Mouse (Mus musculus): ENCODE measurements around the gene Kank2. TPM values are rescaled to one million over a fixed set of nuclear protein-coding genes. Genes with fewer than 3 reads are reported as not detected.
"Not testable (repeated sequence)": the region's sequence is repeated elsewhere in the genome, so short reads cannot be mapped to it uniquely, and the experiment has no call there.

Gene Kank2
- polyA plus RNA-seq, 1 experiment from 2014 or later = 3.1 TPM

DNA sequence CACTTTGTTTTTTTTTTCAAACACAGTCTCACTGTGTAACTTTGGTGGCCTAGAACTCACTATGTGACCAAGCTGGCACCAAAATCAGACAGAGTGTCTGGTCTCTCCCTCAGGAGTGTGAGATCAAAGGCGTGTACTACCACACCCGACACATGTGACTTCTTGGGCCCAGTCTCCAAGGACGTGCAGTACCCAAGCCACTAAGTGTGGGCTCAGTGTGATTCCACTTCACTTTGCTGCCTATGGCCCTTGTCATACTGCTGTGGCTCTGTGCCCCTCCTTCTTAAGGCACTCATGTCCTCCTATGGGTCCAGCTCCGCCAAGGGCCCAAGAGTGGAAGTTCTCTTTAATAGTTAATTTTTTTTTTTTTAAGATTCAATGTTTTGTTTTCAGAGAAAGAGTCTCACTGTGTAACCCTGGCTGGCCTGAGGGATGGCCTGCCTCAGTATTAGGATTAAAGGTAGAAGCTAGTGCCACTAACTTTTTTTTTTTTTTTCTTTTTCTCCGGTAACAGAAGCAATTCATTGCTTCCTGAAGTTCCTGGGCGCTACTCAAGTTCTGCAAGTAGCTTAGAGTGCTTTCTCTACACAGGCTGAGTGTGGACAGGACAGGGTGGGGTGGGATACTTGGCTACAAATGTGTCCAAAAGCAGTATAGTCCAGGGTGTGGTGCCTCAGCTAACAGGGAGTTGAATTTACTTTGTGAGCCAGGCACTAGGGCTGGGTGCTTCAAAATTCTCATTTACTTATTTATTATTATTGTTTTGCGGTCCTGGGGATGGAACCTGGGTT, 13.8 kb downstream of the Kank2 start:
- Histone ChIP-seq H3K4me3 (ENCODE audit: low read depth, low read length) (no peak overlapping the region), H3K4me1 (ENCODE audit: control insufficient read depth, insufficient read depth, low read length) (no peaks in the 10 kb centered on the region), H3K4me2 (ENCODE audit: low read length) (no peak overlapping the region), H3K27ac (ENCODE audit: low read length) (no peak overlapping the region), H3K9ac (ENCODE audit: low read depth, low read length) (no peak overlapping the region), H3K27me3 (ENCODE audit: control insufficient read depth, insufficient read depth, low read depth, low read length) (no peaks in the 10 kb centered on the region), H3K36me3 (ENCODE audit: control insufficient read depth, insufficient read depth, low read length) (no peaks in the 10 kb centered on the region), H3K9me3 (replicated peaks; ENCODE audit: control insufficient read depth, low read length, poor library complexity, severe bottlenecking) (no peaks in the 10 kb centered on the region)
- 90% methylated on average over 7 of the region's 7 CpGs for WGBS
- ATAC-seq = no peak

DNA sequence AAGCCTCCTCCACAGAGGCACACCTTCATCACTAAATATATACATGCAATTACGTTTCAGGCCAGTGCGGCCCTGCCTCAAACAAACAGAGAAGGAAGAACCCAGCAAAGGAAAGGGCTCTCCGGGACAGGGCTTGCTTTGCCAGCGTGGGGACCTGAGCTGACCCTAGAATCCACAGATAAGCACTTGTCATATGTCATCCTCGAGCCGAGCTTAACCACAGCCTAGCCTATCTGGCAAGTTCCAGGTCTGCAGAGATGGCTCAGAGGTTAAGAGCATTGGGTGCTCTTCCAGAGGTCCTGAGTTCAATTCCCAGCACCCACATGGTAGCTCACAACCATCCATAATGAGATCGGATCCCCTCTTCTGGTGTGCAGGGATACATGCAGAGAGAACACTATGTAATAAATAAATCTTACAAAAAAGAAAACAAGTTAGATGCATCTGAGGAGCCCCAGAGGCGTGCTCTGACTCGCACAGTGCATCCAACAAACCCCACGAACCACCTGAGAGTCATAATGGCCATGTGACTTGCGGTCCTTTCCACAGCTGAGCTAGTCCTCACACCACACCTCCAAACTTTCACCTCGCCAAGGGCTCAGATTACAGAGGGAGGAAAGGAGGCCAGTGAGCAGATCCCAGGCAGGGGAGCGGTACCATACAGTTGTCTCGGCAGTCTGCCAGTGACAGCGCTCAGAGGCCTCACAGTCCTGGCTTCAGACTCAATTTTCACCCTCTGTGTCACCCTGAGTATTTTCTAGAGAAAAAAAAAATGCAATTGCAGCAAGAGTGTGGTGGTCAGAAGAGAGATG, 16.7 kb downstream of the Kank2 start:
- no peak overlapping the region for H3K27ac ChIP-seq (ENCODE audit: low read length)
- ATAC-seq = no peak
- H3K9ac ChIP-seq (ENCODE audit: low read depth, low read length) = no peak overlapping the region
- no peak overlapping the region for H3K4me3 ChIP-seq (ENCODE audit: low read depth, low read length)
- H3K4me2 ChIP-seq (ENCODE audit: low read length) = no peak overlapping the region
- no peaks in the 10 kb centered on the region for H3K36me3 ChIP-seq (ENCODE audit: control insufficient read depth, insufficient read depth, low read length)
- WGBS = 87% methylated on average over 15 of the region's 15 CpGs
- H3K4me1 ChIP-seq (ENCODE audit: control insufficient read depth, insufficient read depth, low read length) = no peaks in the 10 kb centered on the region
- no peaks in the 10 kb centered on the region for H3K9me3 ChIP-seq (replicated peaks; ENCODE audit: control insufficient read depth, low read length, poor library complexity, severe bottlenecking)
- no peaks in the 10 kb centered on the region for H3K27me3 ChIP-seq (ENCODE audit: control insufficient read depth, insufficient read depth, low read depth, low read length)

DNA sequence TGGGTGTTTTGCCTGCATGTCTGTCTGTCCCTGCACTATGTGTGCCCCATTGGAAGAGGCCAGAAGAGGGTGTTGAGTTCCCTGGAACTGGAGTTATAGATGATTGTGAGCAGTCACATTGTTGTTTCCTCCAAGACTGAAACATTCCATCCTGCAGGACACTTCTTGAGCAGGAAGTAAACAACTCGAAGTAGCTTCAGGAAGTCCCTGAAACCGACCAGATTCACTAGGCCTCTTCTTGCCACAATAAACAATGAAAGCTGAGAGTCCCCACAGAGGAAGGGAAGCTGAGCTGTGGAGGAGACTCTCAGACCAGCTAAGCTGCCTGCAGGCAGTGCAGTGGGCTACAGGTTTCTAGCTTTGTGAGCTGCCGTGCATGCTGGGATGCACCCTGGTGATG, 20.8 kb downstream of the Kank2 start:
- no peak overlapping the region for H3K4me2 ChIP-seq (ENCODE audit: low read length)
- no peaks in the 10 kb centered on the region for H3K36me3 ChIP-seq (ENCODE audit: control insufficient read depth, insufficient read depth, low read length)
- ATAC-seq = no peak
- H3K27ac ChIP-seq (ENCODE audit: low read length) = no peak overlapping the region
- 94% methylated on average over 3 of the region's 3 CpGs for WGBS
- H3K27me3 ChIP-seq (ENCODE audit: control insufficient read depth, insufficient read depth, low read depth, low read length) = no peaks in the 10 kb centered on the region
- H3K9me3 ChIP-seq (replicated peaks; ENCODE audit: control insufficient read depth, low read length, poor library complexity, severe bottlenecking) = no peaks in the 10 kb centered on the region
- H3K4me3 ChIP-seq (ENCODE audit: low read depth, low read length) = no peak overlapping the region
- H3K9ac ChIP-seq (ENCODE audit: low read depth, low read length) = no peak overlapping the region
- no peaks in the 10 kb centered on the region for H3K4me1 ChIP-seq (ENCODE audit: control insufficient read depth, insufficient read depth, low read length)

DNA sequence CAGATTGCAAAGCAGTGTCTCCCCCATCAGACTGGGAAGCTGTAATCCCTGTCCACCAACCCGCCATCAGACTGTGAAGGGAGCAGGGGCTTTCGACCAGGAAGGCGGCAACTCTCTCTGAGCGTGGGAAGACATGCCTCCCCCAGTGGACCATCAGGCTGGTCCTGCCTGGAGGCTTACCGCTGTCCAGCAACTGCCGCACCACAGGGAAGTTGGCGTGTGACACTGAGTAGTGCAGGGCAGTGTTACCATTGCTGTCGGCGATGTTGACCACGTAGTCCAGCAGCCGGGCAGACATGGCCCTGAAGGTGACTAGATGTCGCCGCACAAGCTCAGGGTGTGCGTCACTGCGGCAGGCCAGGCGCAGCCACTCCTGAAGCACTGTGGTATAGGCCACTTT, 24.2 kb downstream of the Kank2 start:
- Histone ChIP-seq H3K27ac (ENCODE audit: low read length) (no peak overlapping the region), H3K9me3 (replicated peaks; ENCODE audit: control insufficient read depth, low read length, poor library complexity, severe bottlenecking) (no peaks in the 10 kb centered on the region), H3K9ac (ENCODE audit: low read depth, low read length) (no peak overlapping the region), H3K4me2 (ENCODE audit: low read length) (no peak overlapping the region), H3K4me1 (ENCODE audit: control insufficient read depth, insufficient read depth, low read length) (no peaks in the 10 kb centered on the region), H3K36me3 (ENCODE audit: control insufficient read depth, insufficient read depth, low read length) (no peaks in the 10 kb centered on the region), H3K27me3 (ENCODE audit: control insufficient read depth, insufficient read depth, low read depth, low read length) (no peaks in the 10 kb centered on the region), H3K4me3 (ENCODE audit: low read depth, low read length) (no peak overlapping the region)
- no peak for ATAC-seq
- 92% methylated on average over 16 of the region's 16 CpGs for WGBS

DNA sequence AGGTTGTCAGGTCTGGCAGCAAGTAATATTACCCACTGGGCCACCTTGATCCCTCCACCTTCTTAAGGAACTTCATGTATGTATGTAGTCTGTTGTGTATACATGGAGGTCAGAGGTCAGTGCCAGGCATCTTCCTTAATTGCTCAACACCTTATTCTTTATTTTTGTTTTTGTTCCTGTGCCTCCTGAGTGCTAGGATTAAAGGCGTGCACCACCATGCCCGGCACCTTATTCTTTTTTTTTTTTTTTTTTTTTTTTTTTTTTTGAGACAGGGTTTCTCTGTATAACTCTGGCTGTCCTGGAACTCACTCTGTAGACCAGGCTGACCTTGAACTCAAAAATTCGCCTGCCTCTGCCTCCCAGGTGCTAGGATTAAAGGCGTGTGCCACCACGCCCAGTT, 25.1 kb downstream of the Kank2 start:
- H3K9ac ChIP-seq (ENCODE audit: low read depth, low read length); H3K27ac ChIP-seq (ENCODE audit: low read length); H3K9me3 ChIP-seq (replicated peaks; ENCODE audit: control insufficient read depth, low read length, poor library complexity, severe bottlenecking); H3K4me3 ChIP-seq (ENCODE audit: low read depth, low read length); H3K36me3 ChIP-seq (ENCODE audit: control insufficient read depth, insufficient read depth, low read length); H3K4me1 ChIP-seq (ENCODE audit: control insufficient read depth, insufficient read depth, low read length); H3K4me2 ChIP-seq (ENCODE audit: low read length); H3K27me3 ChIP-seq (ENCODE audit: control insufficient read depth, insufficient read depth, low read depth, low read length); ATAC-seq: not testable (repeated sequence)
- 89% methylated on average over 5 of the region's 5 CpGs for WGBS

DNA sequence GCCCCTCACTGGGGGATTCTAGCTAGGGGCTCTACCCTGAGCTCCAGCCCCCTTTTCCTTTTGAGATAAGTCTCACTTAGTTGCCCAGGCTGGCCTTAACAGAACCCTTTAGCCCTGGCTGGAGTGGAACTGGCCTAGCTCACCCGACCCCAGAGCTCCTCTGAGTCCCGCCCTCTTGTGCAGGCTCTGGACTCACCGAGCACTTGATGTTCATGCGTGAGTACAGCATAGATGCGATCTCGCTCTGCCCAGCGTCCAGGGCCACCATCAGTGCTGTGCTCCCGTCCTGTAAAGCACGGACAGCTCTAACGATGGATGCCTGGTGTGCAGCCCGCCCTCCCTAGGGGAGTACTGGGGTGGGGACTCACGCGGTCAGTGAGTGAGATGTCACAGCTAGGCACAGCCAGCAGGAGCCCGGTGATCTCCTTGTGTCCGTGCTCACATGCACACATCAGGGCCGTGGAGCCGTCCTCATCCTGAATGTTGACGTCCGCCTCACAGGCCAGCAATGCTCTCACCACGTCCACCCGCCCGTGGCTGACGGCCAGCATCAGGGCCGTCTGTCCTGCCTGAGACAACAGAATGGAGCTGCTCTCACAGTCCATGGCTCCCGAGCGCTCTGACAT, 28.9 kb downstream of the Kank2 start:
- no peak overlapping the region for H3K4me2 ChIP-seq (ENCODE audit: low read length)
- no peak overlapping the region for H3K9ac ChIP-seq (ENCODE audit: low read depth, low read length)
- H3K9me3 ChIP-seq (replicated peaks; ENCODE audit: control insufficient read depth, low read length, poor library complexity, severe bottlenecking) = no peaks in the 10 kb centered on the region
- H3K27ac ChIP-seq (ENCODE audit: low read length) = no peak overlapping the region
- no peak overlapping the region for H3K4me3 ChIP-seq (ENCODE audit: low read depth, low read length)
- 80% methylated on average over 26 of the region's 26 CpGs for WGBS
- no peak for ATAC-seq
- no peaks in the 10 kb centered on the region for H3K27me3 ChIP-seq (ENCODE audit: control insufficient read depth, insufficient read depth, low read depth, low read length)
- H3K4me1 ChIP-seq (ENCODE audit: control insufficient read depth, insufficient read depth, low read length) = peaks cover 3% of the 10 kb centered on the region; the same call in 1 of the 2 replicates
- no peaks in the 10 kb centered on the region for H3K36me3 ChIP-seq (ENCODE audit: control insufficient read depth, insufficient read depth, low read length)

DNA sequence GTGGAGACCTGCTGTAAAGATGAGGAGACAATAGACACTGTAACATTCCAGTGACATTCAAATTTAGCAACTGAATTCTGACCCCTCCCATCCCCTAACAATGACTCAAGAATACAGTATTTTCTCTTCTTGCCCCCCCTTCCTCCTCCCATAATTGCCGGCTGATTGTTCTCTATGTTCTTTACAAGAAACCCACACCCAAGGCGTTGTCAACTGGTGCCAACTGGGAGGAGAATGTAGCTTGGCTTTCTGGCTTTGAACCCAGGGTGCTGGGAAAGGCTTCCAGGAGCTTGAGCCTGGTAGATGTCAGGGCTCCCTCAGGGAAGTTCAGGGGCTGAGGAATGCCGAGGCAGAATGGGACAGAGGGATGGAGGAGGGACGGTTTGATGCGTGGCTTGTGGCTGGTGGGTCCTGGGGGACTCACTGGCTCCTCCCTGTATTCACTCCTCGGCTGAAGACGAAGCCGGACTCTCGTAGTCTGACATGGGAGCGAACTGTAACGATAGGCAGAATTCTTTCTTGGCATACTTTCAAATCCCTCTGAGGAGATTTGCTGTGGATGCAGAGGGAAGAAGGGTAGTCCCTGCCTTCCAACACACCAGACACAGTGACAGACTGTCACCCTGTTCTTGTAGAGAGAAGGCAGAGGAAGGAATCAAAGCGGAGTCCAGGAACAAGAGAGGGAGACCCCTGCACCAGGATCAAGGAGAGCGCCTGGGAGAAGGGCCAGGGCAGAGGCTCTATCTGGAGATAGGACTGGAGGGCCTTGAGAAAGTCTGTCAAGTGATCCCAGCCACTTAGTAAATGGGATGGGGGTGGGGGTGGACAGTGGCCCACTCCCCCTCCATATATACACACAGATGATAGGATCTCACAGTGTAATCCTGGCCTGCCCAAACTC, 29.8 kb downstream of the Kank2 start:
- Histone ChIP-seq H3K4me3 (ENCODE audit: low read depth, low read length) (no peak overlapping the region), H3K4me2 (ENCODE audit: low read length) (no peak overlapping the region), H3K36me3 (ENCODE audit: control insufficient read depth, insufficient read depth, low read length) (no peaks in the 10 kb centered on the region), H3K9ac (ENCODE audit: low read depth, low read length) (no peak overlapping the region), H3K4me1 (ENCODE audit: control insufficient read depth, insufficient read depth, low read length) (peaks cover 3% of the 10 kb centered on the region; the same call in 1 of the 2 replicates), H3K27me3 (ENCODE audit: control insufficient read depth, insufficient read depth, low read depth, low read length) (no peaks in the 10 kb centered on the region), H3K9me3 (replicated peaks; ENCODE audit: control insufficient read depth, low read length, poor library complexity, severe bottlenecking) (no peaks in the 10 kb centered on the region), H3K27ac (ENCODE audit: low read length) (no peak overlapping the region)
- 54% methylated on average over 13 of the region's 13 CpGs for WGBS
- no peak for ATAC-seq

DNA sequence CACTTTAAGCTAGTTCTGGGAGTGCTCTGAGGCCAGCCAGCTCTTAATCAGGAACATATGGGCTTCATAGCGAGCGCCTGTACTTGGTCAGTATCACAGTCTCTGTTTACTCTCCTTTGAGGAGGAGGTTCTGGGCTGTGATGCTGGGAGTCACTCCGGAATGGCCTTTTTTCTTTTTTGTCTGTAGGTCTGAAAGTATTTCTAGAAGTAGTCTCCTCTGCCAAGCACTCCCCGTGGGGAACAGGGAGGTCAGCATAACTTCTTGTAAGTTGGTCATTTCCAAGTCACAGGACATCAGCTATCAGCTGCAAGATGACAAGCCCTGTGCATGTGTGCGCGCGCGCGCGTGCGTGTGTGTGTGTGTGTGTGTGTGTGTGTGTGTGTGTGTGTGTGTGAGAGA, 30.6 kb downstream of the Kank2 start:
- Histone ChIP-seq H3K4me2 (ENCODE audit: low read length) (no peak overlapping the region), H3K9me3 (replicated peaks; ENCODE audit: control insufficient read depth, low read length, poor library complexity, severe bottlenecking) (no peaks in the 10 kb centered on the region), H3K4me1 (ENCODE audit: control insufficient read depth, insufficient read depth, low read length) (peaks cover 3% of the 10 kb centered on the region; the same call in 1 of the 2 replicates), H3K9ac (ENCODE audit: low read depth, low read length) (no peak overlapping the region), H3K4me3 (ENCODE audit: low read depth, low read length) (no peak overlapping the region), H3K27ac (ENCODE audit: low read length) (no peak overlapping the region), H3K36me3 (ENCODE audit: control insufficient read depth, insufficient read depth, low read length) (no peaks in the 10 kb centered on the region), H3K27me3 (ENCODE audit: control insufficient read depth, insufficient read depth, low read depth, low read length) (no peaks in the 10 kb centered on the region)
- WGBS = 87% methylated on average over 11 of the region's 11 CpGs
- no peak for ATAC-seq

Measured in midbrain, embryonic 16.5 days (tissue).